Mouse (Mus musculus) embryo, embryonic 11 days (tissue): ENCODE data around the gene Gpr137.
A peak's percentile ranks its signal among the peaks of the same experiment; 100 is the strongest.
"Not testable (repeated sequence)": the region's sequence is repeated elsewhere in the genome, so short reads cannot be mapped to it uniquely, and the experiment has no call there.

Experiments
- DNase-seq: peaks from one replicate; pipeline ENCODE4 v3.0.0-alpha.2; 2015

The Gpr137 gene

GRCm38 (mm10) chr19:6942249-6942691 is at the start of gene Gpr137:
Gpr137 (minus strand) TSS chr19:6942480.
- peak; percentile 94 for DNase-seq

GRCm38 (mm10) chr19:6991166-6991565 is 48.9 kb upstream of the Gpr137 start:
- DNase-seq = not testable (repeated sequence)

- DNase-seq = no peak
These were observed 48.4 kb upstream of the Gpr137 start for GRCm38 (mm10) chr19:6990712-6991111.

- no peak for DNase-seq
These were observed 47.0 kb upstream of the Gpr137 start for GRCm38 (mm10) chr19:6989251-6989650.

GRCm38 (mm10) chr19:6987904-6988285 is 45.6 kb upstream of the Gpr137 start:
- no peak for DNase-seq

GRCm38 (mm10) chr19:6987061-6987903 is 45.0 kb upstream of the Gpr137 start, which contains the start of gene Vegfb:
Vegfb (minus strand) TSS chr19:6987651.
- peak; percentile 79 for DNase-seq

GRCm38 (mm10) chr19:6985951-6986708 is 43.9 kb upstream of the Gpr137 start:
- DNase-seq = no peak

GRCm38 (mm10) chr19:6985300-6985699 is 43.0 kb upstream of the Gpr137 start:
- no peak for DNase-seq

GRCm38 (mm10) chr19:6983621-6984020 is 41.3 kb upstream of the Gpr137 start:
- DNase-seq = no peak

GRCm38 (mm10) chr19:6981465-6981864 is 39.2 kb upstream of the Gpr137 start:
- DNase-seq = no peak

GRCm38 (mm10) chr19:6980381-6981093 is 38.3 kb upstream of the Gpr137 start, which contains the start of gene Fkbp2:
Fkbp2 (minus strand) TSS chr19:6980501.
- DNase-seq = peak; percentile 99

- peak; percentile 99 for DNase-seq
These were observed 37.5 kb upstream of the Gpr137 start for GRCm38 (mm10) chr19:6979486-6980380.

GRCm38 (mm10) chr19:6979001-6979479 is 36.8 kb upstream of the Gpr137 start:
- peak; percentile 46 for DNase-seq

- DNase-seq = no peak
These were observed 36.3 kb upstream of the Gpr137 start for GRCm38 (mm10) chr19:6978639-6978974.

- no peak for DNase-seq
These were observed 35.7 kb upstream of the Gpr137 start for GRCm38 (mm10) chr19:6977759-6978638.

GRCm38 (mm10) chr19:6975537-6976521 is 33.5 kb upstream of the Gpr137 start, which contains the start of gene Plcb3:
Plcb3 (minus strand) TSS chr19:6976470.
- peak; percentile 82 for DNase-seq

GRCm38 (mm10) chr19:6974211-6975205 is 32.2 kb upstream of the Gpr137 start, which contains the start of gene Ppp1r14b:
Ppp1r14b (plus strand) TSS chr19:6974968.
- peak; percentile 95 for DNase-seq

GRCm38 (mm10) chr19:6973581-6974190 is 31.4 kb upstream of the Gpr137 start:
- no peak for DNase-seq
